Mouse (Mus musculus) spleen, adult 12 weeks (tissue): Measurements from ENCODE around the gene Evi5.

ENCODE experiments used
- DNase-seq: peaks from one replicate; pipeline ENCODE4 v3.0.0; 2022; ENCODE audit warnings: low spot score

Gene Evi5

GRCm38 (mm10) chr5:107708124-107708797 lies 166.6 kb downstream of the Evi5 start:
- no peak for DNase-seq

- no peak for DNase-seq
Measured at GRCm38 (mm10) chr5:107706262-107706661, 168.6 kb downstream of the Evi5 start.

GRCm38 (mm10) chr5:107705756-107706155 lies 169.2 kb downstream of the Evi5 start:
- DNase-seq, result no peak

- DNase-seq, result no peak
Measured at GRCm38 (mm10) chr5:107703207-107703763, 171.6 kb downstream of the Evi5 start.

GRCm38 (mm10) chr5:107701658-107702057 lies 173.2 kb downstream of the Evi5 start:
- no peak for DNase-seq

GRCm38 (mm10) chr5:107700873-107701272 lies 174.0 kb downstream of the Evi5 start:
- no peak for DNase-seq

GRCm38 (mm10) chr5:107698888-107699287 lies 176.0 kb downstream of the Evi5 start:
- no peak for DNase-seq

- no peak for DNase-seq
Measured at GRCm38 (mm10) chr5:107695019-107695418, 179.9 kb downstream of the Evi5 start.
